Mouse (Mus musculus): Measurements from ENCODE around the gene Cald1.

GRCm38 (mm10) chr6:34805582-34805981 is 207.3 kb downstream of the Cald1 start:
- TF ChIP-seq CTCF (IDR thresholded peaks at IDR 0.05; ENCODE audit: low read depth, low read length) (no peak), POLR2A (IDR thresholded peaks at IDR 0.05; ENCODE audit: insufficient read depth, low read length) (no peak), EP300 (IDR thresholded peaks at IDR 0.05; ENCODE audit: insufficient read depth, low read depth, low read length) (no peak)

Measured in ES-Bruce4 (cell line).